Mouse (Mus musculus) NIH3T3 (cell line): ENCODE data around the gene Srrm3.

Source experiments
- DNase-seq: peaks from one replicate; pipeline ENCODE4 v3.0.0-alpha.2; 2012; ENCODE audit warnings: low read depth

Srrm3 gene

GRCm38 (mm10) chr5:135904259-135904658 is 97.6 kb downstream of the Srrm3 start:
- DNase-seq: no peak

- peak; percentile 39 for DNase-seq
These were observed 98.9 kb downstream of the Srrm3 start for GRCm38 (mm10) chr5:135905320-135906225.

- DNase-seq: peak; percentile 55
These were observed 100.2 kb downstream of the Srrm3 start for GRCm38 (mm10) chr5:135906846-135907245.

GRCm38 (mm10) chr5:135907256-135907655 is 100.6 kb downstream of the Srrm3 start:
- DNase-seq: peak; percentile 82

GRCm38 (mm10) chr5:135908185-135908584 is 101.5 kb downstream of the Srrm3 start:
- no peak for DNase-seq

GRCm38 (mm10) chr5:135908989-135909388 is 102.3 kb downstream of the Srrm3 start:
- DNase-seq: no peak

- no peak for DNase-seq
These were observed 103.0 kb downstream of the Srrm3 start for GRCm38 (mm10) chr5:135909646-135910045.

- DNase-seq: no peak
These were observed 104.1 kb downstream of the Srrm3 start for GRCm38 (mm10) chr5:135910813-135911212.

GRCm38 (mm10) chr5:135911633-135912220 is 105.0 kb downstream of the Srrm3 start:
- DNase-seq: peak; percentile 86

GRCm38 (mm10) chr5:135913201-135913600 is 106.5 kb downstream of the Srrm3 start:
- no peak for DNase-seq

GRCm38 (mm10) chr5:135914156-135914555 is 107.5 kb downstream of the Srrm3 start:
- DNase-seq: peak; percentile 68

- DNase-seq: no peak
These were observed 109.4 kb downstream of the Srrm3 start for GRCm38 (mm10) chr5:135916051-135916565.

GRCm38 (mm10) chr5:135916601-135917000 is 109.9 kb downstream of the Srrm3 start:
- no peak for DNase-seq

- DNase-seq: no peak
These were observed 110.8 kb downstream of the Srrm3 start for GRCm38 (mm10) chr5:135917327-135918058.

GRCm38 (mm10) chr5:135918059-135918437 is 111.4 kb downstream of the Srrm3 start:
- DNase-seq: no peak

GRCm38 (mm10) chr5:135918593-135918992 is 111.9 kb downstream of the Srrm3 start:
- DNase-seq: no peak

- no peak for DNase-seq
These were observed 113.2 kb downstream of the Srrm3 start for GRCm38 (mm10) chr5:135919902-135920301.

GRCm38 (mm10) chr5:135923901-135924300 is 117.2 kb downstream of the Srrm3 start:
- DNase-seq: no peak
